Mouse (Mus musculus) heart, adult 2 months (tissue): Measurements from ENCODE around the gene Arhgef10l. TPM values are rescaled to one million over a fixed set of nuclear protein-coding genes. Genes with fewer than 3 reads are reported as not detected.

Source experiments
- DNase-seq, 2 experiments: peaks; one replicate each; pipeline ENCODE4 v3.0.0; 2021
- H3K27ac ChIP-seq: fragments of 200-600 bp; 2 replicates; pipeline ENCODE4 v1.8.1; 2022
- H3K27me3 ChIP-seq: fragments of 200-500 bp; 2 replicates; pipeline ENCODE4 v1.6.1; 2012; ENCODE audit warnings: mild to moderate bottlenecking, low read length, inconsistent platforms, mixed read lengths; ENCODE audit not compliant: control insufficient read depth, insufficient read depth
- H3K36me3 ChIP-seq: fragments of 200-500 bp; 2 replicates; pipeline ENCODE4 v1.6.1; 2012; ENCODE audit warnings: low read length, inconsistent platforms; ENCODE audit not compliant: control insufficient read depth, insufficient read depth
- H3K4me1 ChIP-seq: fragments of 200-500 bp; 2 replicates; pipeline ENCODE4 v1.6.1; 2011; ENCODE audit warnings: low read length; ENCODE audit not compliant: control insufficient read depth, insufficient read depth
- H3K4me3 ChIP-seq: fragments of 200-600 bp; 2 replicates; pipeline ENCODE4 v1.8.1; 2022
- H3K79me2 ChIP-seq: fragments of 200-500 bp; replicated peaks from 2 replicates; pipeline ENCODE4 v1.6.1; 2012; ENCODE audit warnings: mild to moderate bottlenecking, inconsistent platforms, low read length, moderate library complexity, mixed read lengths; ENCODE audit not compliant: control insufficient read depth, insufficient read depth
- H3K9ac ChIP-seq: fragments of 200-500 bp; 2 replicates; pipeline ENCODE4 v1.6.1; 2012; ENCODE audit warnings: low read depth, mild to moderate bottlenecking, control low read depth, inconsistent platforms, low read length, mixed read lengths
- CTCF ChIP-seq: fragments of 200-600 bp; IDR thresholded peaks from 2 replicates; pipeline ENCODE4 v1.8.1; 2022; ENCODE audit warnings: antibody characterized with exemption, mild to moderate bottlenecking, moderate library complexity
- EP300 ChIP-seq: fragments of 200-500 bp; IDR thresholded peaks from 2 replicates; pipeline ENCODE4 v1.6.1; 2011; ENCODE audit warnings: low read depth, low read length, control low read depth; ENCODE audit not compliant: insufficient read depth
- POLR2A ChIP-seq: fragments of 200-500 bp; IDR thresholded peaks from 2 replicates; pipeline ENCODE4 v1.6.1; 2011; ENCODE audit warnings: mild to moderate bottlenecking, low read depth, low read length, control low read depth; ENCODE audit not compliant: insufficient read depth
- WGBS: fragments of 180-500 bp; shearing (Covaris S2); methylation state at CpG from one replicate; pipeline ENCODE4 v1.1.7; 2018; 5-methylcytosine and 5-hydroxymethylcytosine counted together
- intact Hi-C: fragments of 180-260 bp; cut with DNase I; formaldehyde crosslinking; loops from one replicate; pipeline ENCODE4 v1.15.1; 2025
- polyA plus RNA-seq: library from polyadenylated mRNA; depleted of rRNA; stranded (reverse); fragments of >200 nt; gene quantifications from 2 replicates; pipeline ENCODE4 v1.2.3, GENCODE M21; 2012
- total RNA-seq, 2 experiments: library from RNA; stranded (reverse); gene quantifications; 2 replicates each; pipeline ENCODE4 v1.2.3; 2021

The Arhgef10l gene
- total and polyA plus RNA-seq, 3 experiments: 54.7 to 74.4 (median 61.0) TPM

- no peak overlapping the region for H3K4me3 ChIP-seq
- intact Hi-C loops: no loop called here
- H3K27ac ChIP-seq: no peak overlapping the region
- H3K9ac ChIP-seq: no peak overlapping the region
- H3K4me1 ChIP-seq: no peaks in the 10 kb centered on the region
- H3K36me3 ChIP-seq: no peaks in the 10 kb centered on the region
- DNase-seq: no peak
- 97% methylated on average over 9 of the region's 9 CpGs for WGBS
- H3K27me3 ChIP-seq: no peaks in the 10 kb centered on the region
- 0 out of 2 replicates have a peak, but pooled peaks cover 1% of the 10 kb centered on the region for H3K79me2 ChIP-seq
- no peak for TF ChIP-seq POLR2A
- TF ChIP-seq EP300: no peak
- TF ChIP-seq CTCF: no peak
Measured at GRCm38 (mm10) chr4:140520719-140521118, 145.1 kb downstream of the Arhgef10l start.

DNA sequence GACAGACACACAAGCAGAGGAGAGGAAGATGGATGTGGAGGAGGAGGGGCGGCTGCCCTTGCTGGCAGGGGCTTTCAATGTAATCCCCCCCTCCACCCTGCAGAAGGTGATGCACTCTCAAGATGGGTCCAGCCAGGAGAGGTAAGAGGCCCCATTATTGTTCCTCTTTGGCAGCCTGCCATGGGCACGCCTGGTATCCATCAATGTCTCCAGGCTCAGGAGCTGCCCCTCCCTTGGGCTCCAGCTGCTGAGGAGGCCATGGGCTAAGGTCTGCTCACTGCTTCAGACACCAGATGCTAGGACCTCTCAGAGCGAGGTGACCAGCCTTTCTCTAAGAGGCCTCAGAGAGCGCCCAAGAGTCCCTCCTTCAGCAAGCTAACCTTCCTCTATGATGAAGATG, 152.0 kb downstream of the Arhgef10l start:
- Histone ChIP-seq H3K4me3 (no peak overlapping the region), H3K79me2 (no peaks in the 10 kb centered on the region), H3K27ac (no peak overlapping the region), H3K36me3 (no peaks in the 10 kb centered on the region), H3K27me3 (no peaks in the 10 kb centered on the region), H3K4me1 (no peaks in the 10 kb centered on the region), H3K9ac (no peak overlapping the region)
- no peak for DNase-seq
- TF ChIP-seq EP300: no peak
- no peak for TF ChIP-seq CTCF
- TF ChIP-seq POLR2A: no peak
- intact Hi-C loops: no loop called here
- WGBS: 65% methylated on average over 4 of the region's 4 CpGs

GRCm38 (mm10) chr4:140509856-140510255, 156.0 kb downstream of the Arhgef10l start:
- H3K27me3 ChIP-seq: no peaks in the 10 kb centered on the region
- no peak overlapping the region for H3K27ac ChIP-seq
- TF ChIP-seq EP300: no peak
- TF ChIP-seq POLR2A: no peak
- TF ChIP-seq CTCF: no peak
- no peaks in the 10 kb centered on the region for H3K4me1 ChIP-seq
- DNase-seq: no peak
- H3K4me3 ChIP-seq: no peak overlapping the region
- H3K79me2 ChIP-seq: no peaks in the 10 kb centered on the region
- intact Hi-C loops: no loop called here
- H3K9ac ChIP-seq: no peak overlapping the region
- H3K36me3 ChIP-seq: no peaks in the 10 kb centered on the region

GRCm38 (mm10) chr4:140507172-140507714, 158.6 kb downstream of the Arhgef10l start:
- H3K27me3 ChIP-seq: no peaks in the 10 kb centered on the region; the same call in 1 of the 2 replicates

GRCm38 (mm10) chr4:140505608-140506002, 160.2 kb downstream of the Arhgef10l start:
- Histone ChIP-seq H3K27me3 (no peaks in the 10 kb centered on the region; the same call in 1 of the 2 replicates), H3K79me2 (no peaks in the 10 kb centered on the region), H3K4me1 (no peaks in the 10 kb centered on the region), H3K9ac (no peak overlapping the region), H3K4me3 (no peak overlapping the region), H3K27ac (no peak overlapping the region), H3K36me3 (no peaks in the 10 kb centered on the region)
- no peak for DNase-seq
- intact Hi-C loops: no loop called here
- WGBS: 84% methylated on average over 3 of the region's 3 CpGs
- TF ChIP-seq EP300 (no peak), CTCF (no peak), POLR2A (no peak)

More at GRCm38 (mm10) chr4:140507172-140507714, 158.6 kb downstream of the Arhgef10l start:
- Histone ChIP-seq H3K79me2 (no peaks in the 10 kb centered on the region), H3K36me3 (no peaks in the 10 kb centered on the region), H3K4me1 (no peaks in the 10 kb centered on the region), H3K9ac (no peak overlapping the region), H3K4me3 (no peak overlapping the region), H3K27ac (no peak overlapping the region)
- TF ChIP-seq POLR2A (no peak), CTCF (no peak), EP300 (no peak)
- WGBS: 35% methylated on average over 15 of the region's 15 CpGs
- DNase-seq: no peak
- intact Hi-C loops: no loop called here

DNA sequence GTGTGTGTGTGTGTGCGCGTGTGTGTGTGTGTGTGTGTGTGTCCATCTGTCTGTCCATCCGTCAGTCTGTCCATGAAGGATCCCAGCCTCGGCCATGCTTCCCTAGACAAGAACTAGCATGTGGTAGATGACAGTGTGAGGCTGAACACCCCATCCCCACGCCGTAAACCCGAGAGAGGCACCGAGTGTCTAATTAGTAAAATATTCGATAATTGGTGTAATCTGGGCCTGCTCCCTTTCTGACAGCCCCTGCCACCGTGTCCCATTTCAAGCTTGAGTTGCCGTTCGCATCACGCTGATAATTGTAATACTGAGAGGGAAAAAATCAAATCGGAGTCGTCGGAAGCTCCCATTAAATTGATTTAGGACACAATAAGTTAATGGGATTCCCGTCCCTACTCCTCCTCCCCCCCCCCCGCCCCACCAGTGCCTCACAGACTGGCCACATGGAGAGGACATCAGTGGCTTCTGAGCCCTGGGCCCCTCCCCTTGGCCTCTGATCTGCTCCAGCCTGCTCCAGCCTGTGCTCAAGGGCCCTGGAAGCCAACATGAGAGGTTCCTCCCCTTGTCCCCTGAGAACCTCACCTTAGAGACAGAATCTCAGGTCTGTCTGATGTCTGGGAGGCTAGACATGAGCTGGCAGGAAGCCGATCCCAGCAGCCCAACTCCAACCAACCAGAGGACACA, 160.7 kb downstream of the Arhgef10l start:
- no peaks in the 10 kb centered on the region for H3K36me3 ChIP-seq
- WGBS: 80% methylated on average over 19 of the region's 19 CpGs
- H3K27me3 ChIP-seq: no peaks in the 10 kb centered on the region; the same call in 1 of the 2 replicates
- H3K4me3 ChIP-seq: no peak overlapping the region
- H3K9ac ChIP-seq: no peak overlapping the region
- intact Hi-C loops: no loop called here
- no peak for TF ChIP-seq EP300
- H3K27ac ChIP-seq: no peak overlapping the region
- H3K4me1 ChIP-seq: no peaks in the 10 kb centered on the region
- no peaks in the 10 kb centered on the region for H3K79me2 ChIP-seq
- no peak for DNase-seq
